Comparison of ENCODE assay signal across 9 mouse cellular contexts in the genomic region with DNA sequence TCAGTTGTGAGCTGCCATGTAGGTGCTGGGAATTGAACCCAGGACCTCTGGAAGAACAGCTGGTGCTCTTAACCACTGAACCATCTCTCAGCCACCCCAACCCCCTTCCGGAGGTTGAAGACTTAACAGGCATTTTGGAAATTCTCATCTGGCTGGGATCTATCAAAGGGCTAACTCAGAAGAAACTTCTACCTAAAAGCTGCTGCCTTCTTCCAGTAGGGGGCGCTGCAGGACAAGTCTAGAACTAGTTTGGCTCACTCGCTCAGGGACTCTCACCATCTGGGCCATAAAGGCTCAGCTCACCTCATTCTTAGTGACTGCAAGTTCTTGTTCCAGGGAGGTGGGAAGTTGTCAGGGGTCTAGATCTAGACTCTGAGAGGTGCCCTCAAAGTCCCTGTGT. TPM values are rescaled to one million over a fixed set of nuclear protein-coding genes. Genes with fewer than 3 reads are reported as not detected.
DNase-seq lines count a peak whose midpoint lies in the region; ATAC-seq lines count a peak whose summit lies in the region.
"Had no signal": no experiment of that assay in that cellular context is flagged by ENCODE, and none has a peak within 500 bp of the region (broad histone marks: within the 10 kb centered on the region; RNA-seq: fewer than 3 reads in every experiment).

No protein-coding gene starts in this region.

- 2% methylated on average over 3 of the region's 3 CpGs for WGBS in forebrain, embryonic 12.5 days

- ATAC-seq in forebrain, embryonic 12.5 days (ENCODE audit: low FRiP score), result peak; percentile 49

- no peak overlapping the region for H3K9ac ChIP-seq in forebrain, embryonic 12.5 days

- H3K36me3 ChIP-seq in forebrain, embryonic 12.5 days (replicated peaks), result peaks cover 21% of the 10 kb centered on the region

- no peak overlapping the region for H3K27ac ChIP-seq in forebrain, embryonic 12.5 days

- intact Hi-C loops in heart, postnatal 36 days (cut with DNase I), result loop anchor here (1.0 to 2.0 kb wide), 5 partner anchors 45 to 308 kb away; a partner anchor contains a TSS

- H3K27me3 ChIP-seq in forebrain, embryonic 12.5 days, result no peaks in the 10 kb centered on the region

- DNase-seq in Muller cell, postnatal 12 days (ENCODE audit: inconsistent ontology term), result peak; percentile 77
- DNase-seq in c-Kit-positive CD71-positive TER-119-negative erythroid progenitor cells, embryonic 14.5 days (ENCODE audit: low read depth), result peak; percentile 94
- DNase-seq in heart, postnatal 36 days, result peak; percentile 89 to 92
- peak; percentile 69 for DNase-seq in layer of hippocampus, adult 9-10 months (ENCODE audit: low spot score)
- DNase-seq in lung, postnatal 36 days, result peak; percentile 95
- DNase-seq in right cerebral cortex, postnatal 25 days, result peak; percentile 73
- DNase-seq in urinary bladder, postnatal 25 days (ENCODE audit: low spot score), result peak; percentile 91

- no peak overlapping the region for H3K4me3 ChIP-seq in forebrain, embryonic 12.5 days (replicated peaks)
- H3K4me3 ChIP-seq: myocyte had no signal

- no peaks in the 10 kb centered on the region for H3K4me1 ChIP-seq in forebrain, embryonic 12.5 days

- no peaks in the 10 kb centered on the region for H3K9me3 ChIP-seq in forebrain, embryonic 12.5 days

- H3K4me2 ChIP-seq in forebrain, embryonic 12.5 days, result no peak overlapping the region

RNA-seq across cellular contexts. Expression of a gene that starts 6.1 kb away (rescaled TPM):
- polyA plus RNA-seq in forebrain, embryonic 12.5 days (2016; fragmentation: Nextera tagmentation; extraction: Ambion mirVana), result 35.7 and 37.0 TPM in 2 replicates
- 1 to 10 TPM; 1.3 to 2.2 TPM for total RNA-seq in heart, postnatal 36 days (2021)

RNA-seq across cellular contexts. Expression of a gene that starts 6.7 kb away (rescaled TPM):
- polyA plus RNA-seq in forebrain, embryonic 12.5 days (2016; fragmentation: Nextera tagmentation; extraction: Ambion mirVana), result 0.27 and 0.32 TPM in 2 replicates
- total RNA-seq in heart, postnatal 36 days (2021), result not detected

RNA-seq across cellular contexts. Expression of a gene that starts 13.2 kb away (rescaled TPM):
- 28.9 and 32.5 TPM in 2 replicates for polyA plus RNA-seq in forebrain, embryonic 12.5 days (2016; fragmentation: Nextera tagmentation; extraction: Ambion mirVana)
- total RNA-seq in heart, postnatal 36 days (2021), result 1 to 10 TPM; 7.7 to 8.5 TPM

RNA-seq across cellular contexts. Expression of a gene that starts 13.2 kb away (rescaled TPM):
- 83.0 and 88.7 TPM in 2 replicates for polyA plus RNA-seq in forebrain, embryonic 12.5 days (2016; fragmentation: Nextera tagmentation; extraction: Ambion mirVana)
- total RNA-seq in heart, postnatal 36 days (2021), result 10 to 100 TPM; 11.7 to 12.3 TPM

RNA-seq across cellular contexts. Expression of a gene that starts 28.1 kb away (rescaled TPM):
- 4.9 and 5.2 TPM in 2 replicates for polyA plus RNA-seq in forebrain, embryonic 12.5 days (2016; fragmentation: Nextera tagmentation; extraction: Ambion mirVana)
- total RNA-seq in heart, postnatal 36 days (2021), result under 1 TPM; 0.27 to 0.31 TPM
